Mouse (Mus musculus) B cell, adult 67 days (primary cell): ENCODE measurements around the gene Gm3252. TPM values are rescaled to one million over a fixed set of nuclear protein-coding genes. Genes with fewer than 3 reads are reported as not detected.

Experiments
- total RNA-seq, 2 experiments: library from RNA; stranded (reverse); gene quantifications; 4 replicates each; pipeline ENCODE4 v1.2.4; 2023

Gm3252 gene
- not detected for total RNA-seq

DNA sequence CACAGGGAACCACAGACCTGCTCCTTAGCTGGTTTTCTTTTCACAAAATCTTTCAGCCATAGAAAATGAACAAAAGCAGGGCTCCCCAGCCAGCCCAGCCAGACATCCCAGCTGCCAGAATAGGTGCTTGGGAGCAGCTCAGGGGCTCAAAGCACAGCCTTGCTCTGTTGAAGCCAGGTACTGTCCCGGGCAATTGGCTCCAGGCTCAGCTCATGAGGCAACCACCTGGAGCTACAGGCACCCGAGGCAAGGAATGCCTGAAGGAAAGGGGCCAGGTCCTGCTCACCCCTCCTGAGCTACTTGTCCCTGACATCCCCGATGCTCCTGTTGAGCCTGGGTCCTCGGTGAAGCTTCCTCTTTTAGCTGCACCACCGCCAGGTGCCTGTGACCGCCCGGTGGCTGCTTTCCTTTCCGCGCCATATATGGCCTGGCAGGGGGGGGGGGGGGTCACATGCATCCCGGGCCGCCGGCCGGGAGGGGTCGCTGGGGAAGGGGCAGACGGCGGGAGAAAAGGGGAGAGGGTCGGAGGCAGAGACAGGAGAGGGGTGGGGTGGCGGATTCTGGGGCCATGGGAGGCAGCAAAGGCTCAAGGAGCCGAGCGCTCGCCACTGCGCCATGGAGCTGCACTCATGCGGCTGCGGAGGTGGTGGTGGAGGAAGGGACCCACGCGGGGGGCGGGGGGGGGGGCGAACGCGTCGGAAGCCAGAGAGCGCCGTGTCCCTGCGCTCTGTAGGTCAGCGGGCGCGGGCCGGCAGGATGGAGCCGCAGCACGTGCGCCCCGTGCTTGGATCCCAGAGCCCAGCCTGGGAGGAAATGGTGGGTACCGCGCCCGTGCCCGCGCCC lies at the start of gene Gm3252:
Gene Gm3252 (plus strand): TSS at position 738 of the 843 bp plus-strand sequence.

GRCm38 (mm10) chr14:4708938-4709337 lies 17.6 kb upstream of the Gm3252 start, which contains the start of gene Gm7876:
Gene Gm7876, plus strand, starts transcription at chr14:4709238.

DNA sequence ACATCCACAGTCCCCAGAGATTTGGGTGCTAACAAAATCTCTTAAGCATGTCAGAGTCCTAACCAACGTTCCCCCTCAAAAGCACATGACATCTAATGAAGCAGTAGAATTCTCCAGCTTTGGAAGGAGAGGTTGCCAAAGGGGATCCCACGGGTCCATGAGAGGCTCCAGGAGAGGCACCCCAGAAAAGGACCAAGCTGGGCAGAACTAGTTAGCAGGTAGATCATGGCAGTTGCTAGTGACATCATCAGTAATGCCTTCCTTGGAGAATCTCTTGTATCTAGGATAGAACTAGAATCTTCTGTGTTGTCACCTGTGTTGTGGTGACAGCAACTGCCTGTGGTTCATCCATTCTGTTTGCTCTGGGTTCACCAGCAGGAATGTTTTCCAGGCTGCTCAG lies 49.5 kb downstream of the Gm3252 start, which contains the start of gene Gm9602:
Gene Gm9602 (plus strand): TSS at position 301 of the 400 bp plus-strand sequence.

Other genes starting within 250 kb of the Gm3252 start
- gene Gm3182, start 245.0 kb upstream of the Gm3252 start, total RNA-seq: not detected
- not detected for gene Gm3047, start 171.4 kb upstream of the Gm3252 start, total RNA-seq
- gene Gm8159, start 94.4 kb upstream of the Gm3252 start, total RNA-seq: not detected
- gene Gm3239, start 62.6 kb upstream of the Gm3252 start, total RNA-seq: not detected
- gene Gm7876, start 17.5 kb upstream of the Gm3252 start, total RNA-seq: not detected
- not detected for gene Gm9602, start 49.6 kb downstream of the Gm3252 start, total RNA-seq
- not detected for gene Gm3269, start 111.3 kb downstream of the Gm3252 start, total RNA-seq
- gene Gm3264, start 128.8 kb downstream of the Gm3252 start, total RNA-seq: not detected
- not detected for gene Gm3278, start 165.6 kb downstream of the Gm3252 start, total RNA-seq